Mouse (Mus musculus): ENCODE results near the gene Daglb.
"Not testable (repeated sequence)": the region's sequence is repeated elsewhere in the genome, so short reads cannot be mapped to it uniquely, and the experiment has no call there.

- not testable (repeated sequence) for TF ChIP-seq CTCF (IDR thresholded peaks at IDR 0.05; ENCODE audit: low read depth); EP300 (optimal IDR thresholded peaks at IDR 0.05)
Observed at GRCm38 (mm10) chr5:143500711-143501110, 36.3 kb downstream of the Daglb start.

Measured in stomach, postnatal 0 days (tissue).